Mouse (Mus musculus) heart, adult 2 months (tissue): ENCODE measurements around the gene Caly. TPM values are rescaled to one million over a fixed set of nuclear protein-coding genes. Genes with fewer than 3 reads are reported as not detected.

Experiments used
- DNase-seq, 2 experiments: peaks; one replicate each; pipeline ENCODE4 v3.0.0; 2021
- H3K27ac ChIP-seq: fragments of 200-600 bp; 2 replicates; pipeline ENCODE4 v1.8.1; 2022
- H3K27me3 ChIP-seq: fragments of 200-500 bp; 2 replicates; pipeline ENCODE4 v1.6.1; 2012; ENCODE audit warnings: mild to moderate bottlenecking, low read length, inconsistent platforms, mixed read lengths; ENCODE audit not compliant: control insufficient read depth, insufficient read depth
- H3K36me3 ChIP-seq: fragments of 200-500 bp; 2 replicates; pipeline ENCODE4 v1.6.1; 2012; ENCODE audit warnings: low read length, inconsistent platforms; ENCODE audit not compliant: control insufficient read depth, insufficient read depth
- H3K4me1 ChIP-seq: fragments of 200-500 bp; 2 replicates; pipeline ENCODE4 v1.6.1; 2011; ENCODE audit warnings: low read length; ENCODE audit not compliant: control insufficient read depth, insufficient read depth
- H3K4me3 ChIP-seq: fragments of 200-600 bp; 2 replicates; pipeline ENCODE4 v1.8.1; 2022
- H3K79me2 ChIP-seq: fragments of 200-500 bp; replicated peaks from 2 replicates; pipeline ENCODE4 v1.6.1; 2012; ENCODE audit warnings: mild to moderate bottlenecking, inconsistent platforms, low read length, moderate library complexity, mixed read lengths; ENCODE audit not compliant: control insufficient read depth, insufficient read depth
- H3K9ac ChIP-seq: fragments of 200-500 bp; 2 replicates; pipeline ENCODE4 v1.6.1; 2012; ENCODE audit warnings: low read depth, mild to moderate bottlenecking, control low read depth, inconsistent platforms, low read length, mixed read lengths
- CTCF ChIP-seq: fragments of 200-600 bp; IDR thresholded peaks from 2 replicates; pipeline ENCODE4 v1.8.1; 2022; ENCODE audit warnings: antibody characterized with exemption, mild to moderate bottlenecking, moderate library complexity
- EP300 ChIP-seq: fragments of 200-500 bp; IDR thresholded peaks from 2 replicates; pipeline ENCODE4 v1.6.1; 2011; ENCODE audit warnings: low read depth, low read length, control low read depth; ENCODE audit not compliant: insufficient read depth
- POLR2A ChIP-seq: fragments of 200-500 bp; IDR thresholded peaks from 2 replicates; pipeline ENCODE4 v1.6.1; 2011; ENCODE audit warnings: mild to moderate bottlenecking, low read depth, low read length, control low read depth; ENCODE audit not compliant: insufficient read depth
- WGBS: fragments of 180-500 bp; shearing (Covaris S2); methylation state at CpG from one replicate; pipeline ENCODE4 v1.1.7; 2018; 5-methylcytosine and 5-hydroxymethylcytosine counted together
- intact Hi-C: fragments of 180-260 bp; cut with DNase I; formaldehyde crosslinking; loops from one replicate; pipeline ENCODE4 v1.15.1; 2025
- polyA plus RNA-seq: library from polyadenylated mRNA; depleted of rRNA; stranded (reverse); fragments of >200 nt; gene quantifications from 2 replicates; pipeline ENCODE4 v1.2.3, GENCODE M21; 2012
- total RNA-seq, 2 experiments: library from RNA; stranded (reverse); gene quantifications; 2 replicates each; pipeline ENCODE4 v1.2.3; 2021

Caly gene
- total and polyA plus RNA-seq, 3 experiments = 0.10 to 0.23 TPM; not detected in 1

- DNase-seq = no peak
- intact Hi-C loops = no loop called here
- Histone ChIP-seq H3K27me3 (no peaks in the 10 kb centered on the region), H3K4me1 (no peaks in the 10 kb centered on the region), H3K36me3 (no peaks in the 10 kb centered on the region), H3K79me2 (no peaks in the 10 kb centered on the region), H3K27ac (no peak overlapping the region), H3K4me3 (no peak overlapping the region), H3K9ac (no peak overlapping the region)
- TF ChIP-seq POLR2A = no peak
- TF ChIP-seq EP300 = no peak
- no peak for TF ChIP-seq CTCF
These were observed 13.7 kb upstream of the Caly start for GRCm38 (mm10) chr7:140096055-140096454.

- Histone ChIP-seq H3K27ac (no peak overlapping the region), H3K79me2 (no peaks in the 10 kb centered on the region), H3K36me3 (no peaks in the 10 kb centered on the region), H3K27me3 (no peaks in the 10 kb centered on the region), H3K4me3 (no peak overlapping the region), H3K4me1 (no peaks in the 10 kb centered on the region), H3K9ac (no peak overlapping the region)
- 23% methylated on average over 1 of the region's 1 CpGs for WGBS
- no peak for DNase-seq
- TF ChIP-seq CTCF = no peak
- TF ChIP-seq POLR2A = no peak
- no peak for TF ChIP-seq EP300
- intact Hi-C loops = no loop called here
These were observed 13.2 kb upstream of the Caly start for GRCm38 (mm10) chr7:140095556-140095955.

GRCm38 (mm10) chr7:140094954-140095353 is 12.6 kb upstream of the Caly start:
- Histone ChIP-seq H3K4me1 (no peaks in the 10 kb centered on the region), H3K9ac (no peak overlapping the region), H3K27ac (no peak overlapping the region), H3K79me2 (no peaks in the 10 kb centered on the region), H3K36me3 (no peaks in the 10 kb centered on the region), H3K27me3 (no peaks in the 10 kb centered on the region), H3K4me3 (no peak overlapping the region)
- intact Hi-C loops = no loop called here
- WGBS = 28% methylated on average over 5 of the region's 5 CpGs
- TF ChIP-seq EP300 = no peak
- TF ChIP-seq POLR2A = no peak
- TF ChIP-seq CTCF = no peak
- DNase-seq = no peak

GRCm38 (mm10) chr7:140092924-140093528 is 10.7 kb upstream of the Caly start, which contains the start of gene Prap1:
Gene Prap1, plus strand, starts transcription at chr7:140093395.
- Histone ChIP-seq H3K9ac (no peak within 1 kb of the TSS), H3K27ac (no peak within 1 kb of the TSS), H3K4me3 (no peak within 1 kb of the TSS), H3K4me1 (no peaks in the 10 kb centered on the region), H3K36me3 (no peaks in the 10 kb centered on the region), H3K27me3 (no peaks in the 10 kb centered on the region), H3K79me2 (no peaks in the 10 kb centered on the region)
- no peak for DNase-seq
- intact Hi-C loops = no loop called here
- WGBS = 76% methylated on average over 5 of the region's 5 CpGs
- TF ChIP-seq CTCF = no peak
- TF ChIP-seq POLR2A = no peak
- no peak for TF ChIP-seq EP300

- H3K27me3 ChIP-seq = no peaks in the 10 kb centered on the region
- 79% methylated on average over 10 of the region's 10 CpGs for WGBS
- no peak overlapping the region for H3K4me3 ChIP-seq
- TF ChIP-seq POLR2A (no peak), EP300 (no peak), CTCF (no peak)
- no peak overlapping the region for H3K9ac ChIP-seq
- intact Hi-C loops = no loop called here
- H3K27ac ChIP-seq = no peak overlapping the region
- no peaks in the 10 kb centered on the region for H3K79me2 ChIP-seq
- no peaks in the 10 kb centered on the region for H3K4me1 ChIP-seq
- no peaks in the 10 kb centered on the region for H3K36me3 ChIP-seq
- DNase-seq = no peak
These were observed 8.3 kb upstream of the Caly start for GRCm38 (mm10) chr7:140090601-140091000.

- Histone ChIP-seq H3K79me2 (no peaks in the 10 kb centered on the region), H3K9ac (no peak overlapping the region), H3K27ac (no peak overlapping the region), H3K36me3 (no peaks in the 10 kb centered on the region), H3K27me3 (peaks cover 2% of the 10 kb centered on the region; the same call in 1 of the 2 replicates), H3K4me1 (no peaks in the 10 kb centered on the region), H3K4me3 (no peak overlapping the region)
- DNase-seq = no peak
- TF ChIP-seq EP300 (no peak), POLR2A (no peak), CTCF (no peak)
- 17% methylated on average over 20 of the region's 20 CpGs for WGBS
- intact Hi-C loops = no loop called here
These were observed 723 bp downstream of the Caly start for GRCm38 (mm10) chr7:140081408-140082241.
